Mouse (Mus musculus): ENCODE results near the gene Osbpl3. TPM values are rescaled to one million over a fixed set of nuclear protein-coding genes. Genes with fewer than 3 reads are reported as not detected.

Gene Osbpl3
- total and polyA plus RNA-seq, 2 experiments = 0.15 to 0.83 TPM

DNA sequence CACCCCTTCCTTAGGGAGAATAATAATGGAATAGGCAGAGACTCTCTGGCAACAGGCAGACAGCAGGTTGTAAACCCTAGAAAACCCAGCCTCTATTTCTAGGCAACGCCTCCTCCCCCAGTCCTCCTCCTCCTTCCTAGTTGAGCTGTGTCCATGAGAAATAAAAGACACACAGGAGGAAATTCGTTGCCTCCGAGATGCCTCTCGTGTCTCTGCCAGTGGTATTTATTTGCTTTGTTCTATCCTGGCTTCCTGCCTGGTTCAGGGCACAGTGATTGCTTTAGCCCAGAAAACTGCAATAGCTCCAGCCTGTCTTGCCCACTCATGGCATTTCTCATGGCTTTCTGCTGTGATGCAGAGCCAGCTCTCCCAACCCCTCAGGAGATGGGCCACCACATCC is 43.8 kb downstream of the Osbpl3 start:
- WGBS = 27% methylated on average over 4 of the region's 4 CpGs
- no peak overlapping the region for H3K4me3 ChIP-seq (ENCODE audit: insufficient read depth, low read depth, low read length)
- no peaks in the 10 kb centered on the region for H3K4me1 ChIP-seq (ENCODE audit: control insufficient read depth, insufficient read depth, low read length)
- DNase-seq (ENCODE audit: extremely low read depth, low read depth, low spot score) = peak; percentile 56
- TF ChIP-seq CTCF (IDR thresholded peaks at IDR 0.05; ENCODE audit: low read depth, low read length) = no peak
- no peak for TF ChIP-seq POLR2A (IDR thresholded peaks at IDR 0.05; ENCODE audit: extremely low read depth, insufficient read depth, low read length)
- no peaks in the 10 kb centered on the region for H3K27me3 ChIP-seq (ENCODE audit: control insufficient read depth, insufficient read depth, low read length)
- H3K9ac ChIP-seq (ENCODE audit: low read depth, low read length) = no peak overlapping the region
- no peak overlapping the region for H3K27ac ChIP-seq (replicated peaks; ENCODE audit: insufficient read depth, low read depth, low read length)
- H3K36me3 ChIP-seq (ENCODE audit: control insufficient read depth, insufficient read depth, low read length) = no peaks in the 10 kb centered on the region
- H3K79me2 ChIP-seq (ENCODE audit: control insufficient read depth, insufficient read depth, low read length) = no peaks in the 10 kb centered on the region

DNA sequence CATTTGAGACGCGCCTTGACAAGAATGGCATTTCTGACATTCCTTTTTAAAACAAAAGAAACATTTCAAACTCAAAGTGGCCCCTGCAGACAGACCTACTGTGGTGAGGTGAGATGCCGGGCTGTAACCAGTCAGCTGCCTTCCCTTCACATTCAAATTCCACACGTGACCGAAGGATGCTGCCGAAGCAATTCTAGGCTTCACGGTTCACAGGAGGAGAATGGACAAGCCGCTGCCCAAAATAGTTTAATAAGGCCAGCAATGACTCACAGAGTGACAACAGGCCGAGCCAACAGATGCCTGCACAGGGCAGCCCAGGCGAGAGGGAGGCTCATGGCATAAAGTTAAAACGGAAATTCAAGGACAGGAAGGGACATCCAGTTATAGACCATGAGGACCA is 51.3 kb downstream of the Osbpl3 start:
- Histone ChIP-seq H3K27me3 (ENCODE audit: control insufficient read depth, insufficient read depth, low read length) (no peaks in the 10 kb centered on the region), H3K4me3 (ENCODE audit: insufficient read depth, low read depth, low read length) (no peak overlapping the region), H3K9ac (ENCODE audit: low read depth, low read length) (no peak overlapping the region), H3K79me2 (ENCODE audit: control insufficient read depth, insufficient read depth, low read length) (no peaks in the 10 kb centered on the region), H3K27ac (replicated peaks; ENCODE audit: insufficient read depth, low read depth, low read length) (no peak overlapping the region), H3K4me1 (ENCODE audit: control insufficient read depth, insufficient read depth, low read length) (no peaks in the 10 kb centered on the region), H3K36me3 (ENCODE audit: control insufficient read depth, insufficient read depth, low read length) (no peaks in the 10 kb centered on the region)
- WGBS = 86% methylated on average over 11 of the region's 11 CpGs
- TF ChIP-seq CTCF (IDR thresholded peaks at IDR 0.05; ENCODE audit: low read depth, low read length) (no peak), POLR2A (IDR thresholded peaks at IDR 0.05; ENCODE audit: extremely low read depth, insufficient read depth, low read length) (no peak)
- no peak for DNase-seq (ENCODE audit: extremely low read depth, low read depth, low spot score)

DNA sequence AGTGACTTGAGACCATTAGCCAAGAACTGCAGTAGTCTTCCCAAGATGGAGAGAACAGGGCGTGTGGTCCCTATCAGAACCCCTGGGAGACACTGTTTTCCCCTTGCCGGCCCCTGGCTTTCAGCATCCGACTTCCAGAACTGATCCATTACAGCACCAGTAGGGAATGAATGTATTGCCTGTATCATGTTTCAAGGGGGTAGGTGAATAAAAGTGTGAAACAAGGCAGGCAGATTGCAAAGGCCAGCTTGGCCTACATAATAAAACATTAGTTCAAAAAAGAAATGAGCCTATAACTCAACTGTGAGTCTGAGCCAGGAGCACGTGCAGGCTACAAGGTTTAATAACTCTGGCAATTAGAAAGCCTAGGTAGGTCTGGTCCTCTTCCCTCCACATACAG is 52.5 kb downstream of the Osbpl3 start:
- Histone ChIP-seq H3K4me3 (ENCODE audit: insufficient read depth, low read depth, low read length) (no peak overlapping the region), H3K79me2 (ENCODE audit: control insufficient read depth, insufficient read depth, low read length) (no peaks in the 10 kb centered on the region), H3K36me3 (ENCODE audit: control insufficient read depth, insufficient read depth, low read length) (no peaks in the 10 kb centered on the region), H3K27me3 (ENCODE audit: control insufficient read depth, insufficient read depth, low read length) (no peaks in the 10 kb centered on the region), H3K9ac (ENCODE audit: low read depth, low read length) (no peak overlapping the region), H3K27ac (replicated peaks; ENCODE audit: insufficient read depth, low read depth, low read length) (no peak overlapping the region), H3K4me1 (ENCODE audit: control insufficient read depth, insufficient read depth, low read length) (no peaks in the 10 kb centered on the region)
- no peak for TF ChIP-seq POLR2A (IDR thresholded peaks at IDR 0.05; ENCODE audit: extremely low read depth, insufficient read depth, low read length)
- no peak for TF ChIP-seq CTCF (IDR thresholded peaks at IDR 0.05; ENCODE audit: low read depth, low read length)
- DNase-seq (ENCODE audit: extremely low read depth, low read depth, low spot score) = no peak
- 91% methylated on average over 4 of the region's 4 CpGs for WGBS

GRCm38 (mm10) chr6:50402872-50403271 is 53.1 kb downstream of the Osbpl3 start:
- no peak overlapping the region for H3K9ac ChIP-seq (ENCODE audit: low read depth, low read length)
- TF ChIP-seq CTCF (IDR thresholded peaks at IDR 0.05; ENCODE audit: low read depth, low read length) (no peak), POLR2A (IDR thresholded peaks at IDR 0.05; ENCODE audit: extremely low read depth, insufficient read depth, low read length) (no peak)
- H3K27me3 ChIP-seq (ENCODE audit: control insufficient read depth, insufficient read depth, low read length) = no peaks in the 10 kb centered on the region
- no peaks in the 10 kb centered on the region for H3K36me3 ChIP-seq (ENCODE audit: control insufficient read depth, insufficient read depth, low read length)
- H3K27ac ChIP-seq (replicated peaks; ENCODE audit: insufficient read depth, low read depth, low read length) = no peak overlapping the region
- H3K4me3 ChIP-seq (ENCODE audit: insufficient read depth, low read depth, low read length) = no peak overlapping the region
- no peaks in the 10 kb centered on the region for H3K79me2 ChIP-seq (ENCODE audit: control insufficient read depth, insufficient read depth, low read length)
- WGBS = 88% methylated on average over 4 of the region's 4 CpGs
- DNase-seq (ENCODE audit: extremely low read depth, low read depth, low spot score) = no peak
- H3K4me1 ChIP-seq (ENCODE audit: control insufficient read depth, insufficient read depth, low read length) = no peaks in the 10 kb centered on the region

GRCm38 (mm10) chr6:50400234-50400633 is 55.8 kb downstream of the Osbpl3 start:
- Histone ChIP-seq H3K27me3 (ENCODE audit: control insufficient read depth, insufficient read depth, low read length) (no peaks in the 10 kb centered on the region), H3K79me2 (ENCODE audit: control insufficient read depth, insufficient read depth, low read length) (no peaks in the 10 kb centered on the region), H3K27ac (replicated peaks; ENCODE audit: insufficient read depth, low read depth, low read length) (no peak overlapping the region), H3K4me3 (ENCODE audit: insufficient read depth, low read depth, low read length) (no peak overlapping the region), H3K36me3 (ENCODE audit: control insufficient read depth, insufficient read depth, low read length) (no peaks in the 10 kb centered on the region), H3K9ac (ENCODE audit: low read depth, low read length) (no peak overlapping the region), H3K4me1 (ENCODE audit: control insufficient read depth, insufficient read depth, low read length) (no peaks in the 10 kb centered on the region)
- WGBS = 88% methylated on average over 6 of the region's 6 CpGs
- no peak for DNase-seq (ENCODE audit: extremely low read depth, low read depth, low spot score)
- no peak for TF ChIP-seq CTCF (IDR thresholded peaks at IDR 0.05; ENCODE audit: low read depth, low read length)
- TF ChIP-seq POLR2A (IDR thresholded peaks at IDR 0.05; ENCODE audit: extremely low read depth, insufficient read depth, low read length) = no peak

- Histone ChIP-seq H3K79me2 (ENCODE audit: control insufficient read depth, insufficient read depth, low read length) (no peaks in the 10 kb centered on the region), H3K27ac (replicated peaks; ENCODE audit: insufficient read depth, low read depth, low read length) (no peak overlapping the region), H3K36me3 (ENCODE audit: control insufficient read depth, insufficient read depth, low read length) (no peaks in the 10 kb centered on the region), H3K4me3 (ENCODE audit: insufficient read depth, low read depth, low read length) (no peak overlapping the region), H3K27me3 (ENCODE audit: control insufficient read depth, insufficient read depth, low read length) (no peaks in the 10 kb centered on the region), H3K4me1 (ENCODE audit: control insufficient read depth, insufficient read depth, low read length) (no peaks in the 10 kb centered on the region), H3K9ac (ENCODE audit: low read depth, low read length) (no peak overlapping the region)
- TF ChIP-seq CTCF (IDR thresholded peaks at IDR 0.05; ENCODE audit: low read depth, low read length) (no peak), POLR2A (IDR thresholded peaks at IDR 0.05; ENCODE audit: extremely low read depth, insufficient read depth, low read length) (no peak)
- no peak for DNase-seq (ENCODE audit: extremely low read depth, low read depth, low spot score)
- WGBS = 63% methylated on average over 7 of the region's 7 CpGs
Observed at GRCm38 (mm10) chr6:50399427-50400195, 56.4 kb downstream of the Osbpl3 start.
